Mouse (Mus musculus) c-Kit-negative CD71-positive TER-119-positive erythroid progenitor cells, embryonic 14.5 days (primary cell): Measurements from ENCODE around the gene Dmbx1.

Source experiments
- DNase-seq: peaks from one replicate; pipeline ENCODE4 v3.0.0-alpha.2; 2013; ENCODE audit warnings: low read depth, low spot score

The Dmbx1 gene

DNA sequence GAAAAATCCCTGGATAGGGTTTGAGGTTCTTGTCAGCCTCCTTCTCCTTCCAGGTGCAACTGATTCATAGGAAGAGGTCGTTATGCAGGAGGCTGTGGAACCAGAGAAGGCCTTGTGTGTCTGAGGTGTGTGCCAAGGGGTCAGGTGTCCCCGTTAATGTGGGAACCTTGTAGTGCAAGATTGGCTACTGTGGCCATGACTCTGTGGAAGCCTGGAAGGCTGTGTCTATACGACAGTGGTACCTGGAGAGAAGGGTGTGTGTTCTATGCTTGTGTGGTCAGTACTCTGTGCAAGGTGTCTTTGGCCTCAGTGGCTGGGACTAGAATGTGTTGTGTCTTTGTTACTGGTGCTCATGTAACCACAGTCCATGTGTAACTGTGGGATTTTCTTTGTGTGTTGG, 955 bp upstream of the Dmbx1 start:
- DNase-seq, result no peak

DNA sequence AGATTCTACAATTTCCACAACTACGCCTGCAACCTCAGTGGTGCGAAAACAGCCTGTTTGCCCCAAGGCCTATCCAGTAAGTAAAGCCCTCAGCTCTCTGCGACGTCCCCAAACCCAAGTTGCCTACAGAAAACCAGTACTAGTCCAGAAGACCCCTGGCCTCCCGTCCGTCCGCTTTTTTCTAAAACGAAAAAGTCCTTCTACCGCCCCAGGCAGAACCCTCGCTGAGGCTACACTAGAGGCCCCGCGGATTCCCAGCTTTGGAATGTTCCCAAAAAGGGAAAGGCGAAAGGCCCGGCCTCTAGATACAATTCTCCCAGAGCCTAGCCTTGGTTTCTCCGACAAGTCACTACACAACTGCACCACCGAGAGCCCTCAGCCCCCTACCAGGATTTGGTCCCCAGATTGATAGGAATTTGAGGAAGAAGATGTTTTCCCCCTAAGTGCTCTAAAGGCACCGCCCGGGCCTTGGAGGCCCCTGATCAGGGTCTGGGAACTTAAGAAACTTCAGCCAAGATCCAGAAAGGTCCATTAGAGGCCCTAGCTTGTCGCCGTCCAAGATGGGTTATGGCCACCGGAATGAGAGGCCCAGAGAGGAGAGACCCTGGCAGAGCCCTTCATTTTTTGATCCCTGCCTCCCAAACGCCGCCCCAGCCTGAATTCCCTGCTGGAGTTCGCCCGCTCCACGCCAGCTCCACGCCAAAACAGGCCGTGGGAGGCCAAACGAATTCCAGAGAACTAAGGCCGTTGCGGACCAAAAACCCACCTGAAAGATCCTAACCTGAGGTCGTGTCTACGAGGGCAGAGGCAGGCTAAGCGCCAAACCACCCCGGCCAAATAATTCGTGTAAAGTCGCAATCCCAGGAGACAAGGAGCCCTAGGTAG, 1.2 kb downstream of the Dmbx1 start:
- no peak for DNase-seq

DNA sequence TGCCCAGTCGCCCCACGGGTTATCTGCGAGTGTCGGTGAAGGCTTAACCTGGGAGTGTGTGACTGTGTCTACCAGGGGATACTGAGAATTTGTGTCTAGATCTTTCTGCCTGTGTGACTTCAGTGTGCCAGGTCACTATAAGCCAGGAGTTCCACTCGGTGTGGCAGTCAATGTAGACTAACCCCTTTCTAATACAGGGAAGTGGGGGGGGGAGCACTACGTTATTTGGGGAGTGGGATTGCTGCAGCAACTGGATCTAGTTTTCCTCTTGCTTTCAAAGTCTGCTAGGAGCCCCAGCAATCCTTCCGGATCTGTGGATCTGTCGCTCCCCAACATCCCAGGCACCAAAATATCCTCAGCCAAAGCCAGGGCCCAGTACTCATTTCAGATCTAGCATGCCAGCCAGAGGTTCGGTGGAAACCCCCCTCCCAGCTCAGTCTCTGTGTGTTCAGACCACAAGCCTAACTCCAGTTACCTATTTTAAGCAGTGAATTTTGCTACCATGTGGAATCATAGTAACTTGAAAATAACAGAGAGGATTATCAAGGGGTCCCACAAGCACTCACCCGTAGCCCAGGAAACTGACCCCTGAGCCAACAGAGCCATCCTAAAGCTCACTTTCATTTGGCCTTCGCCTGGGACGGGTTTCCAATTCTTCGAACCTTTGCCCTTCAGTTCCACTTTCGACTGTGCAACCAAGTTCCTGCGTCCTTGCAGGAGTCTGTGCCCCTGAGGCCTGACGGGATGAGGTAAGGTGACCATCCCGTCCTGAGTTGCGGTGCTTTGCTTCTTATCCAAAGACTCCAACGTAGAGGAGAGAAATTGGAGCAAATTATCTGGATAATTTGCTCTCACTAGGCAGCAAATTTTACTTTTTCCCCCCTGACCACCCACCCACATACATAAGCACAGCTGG, 2.4 kb downstream of the Dmbx1 start:
- no peak for DNase-seq

DNA sequence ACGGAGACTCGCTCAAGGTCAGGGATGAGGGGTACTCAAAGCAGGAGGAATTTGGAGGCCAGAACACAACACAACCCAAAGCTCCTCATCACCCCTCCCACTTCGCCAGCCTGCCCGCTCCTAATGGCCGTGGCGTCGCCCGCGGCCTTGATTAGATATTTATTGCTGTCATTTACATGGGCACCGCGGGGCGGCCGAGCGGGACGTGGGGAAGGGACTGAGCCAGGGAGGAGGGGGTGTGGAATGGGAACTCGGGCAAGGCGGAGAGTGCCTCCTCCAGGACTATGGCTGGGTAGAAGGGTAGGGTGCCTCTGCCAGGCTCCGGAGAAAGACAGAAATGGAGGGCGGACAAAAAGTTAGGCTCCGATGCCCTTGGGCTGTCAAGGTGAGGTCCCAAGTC, 3.1 kb downstream of the Dmbx1 start:
- DNase-seq, result no peak

DNA sequence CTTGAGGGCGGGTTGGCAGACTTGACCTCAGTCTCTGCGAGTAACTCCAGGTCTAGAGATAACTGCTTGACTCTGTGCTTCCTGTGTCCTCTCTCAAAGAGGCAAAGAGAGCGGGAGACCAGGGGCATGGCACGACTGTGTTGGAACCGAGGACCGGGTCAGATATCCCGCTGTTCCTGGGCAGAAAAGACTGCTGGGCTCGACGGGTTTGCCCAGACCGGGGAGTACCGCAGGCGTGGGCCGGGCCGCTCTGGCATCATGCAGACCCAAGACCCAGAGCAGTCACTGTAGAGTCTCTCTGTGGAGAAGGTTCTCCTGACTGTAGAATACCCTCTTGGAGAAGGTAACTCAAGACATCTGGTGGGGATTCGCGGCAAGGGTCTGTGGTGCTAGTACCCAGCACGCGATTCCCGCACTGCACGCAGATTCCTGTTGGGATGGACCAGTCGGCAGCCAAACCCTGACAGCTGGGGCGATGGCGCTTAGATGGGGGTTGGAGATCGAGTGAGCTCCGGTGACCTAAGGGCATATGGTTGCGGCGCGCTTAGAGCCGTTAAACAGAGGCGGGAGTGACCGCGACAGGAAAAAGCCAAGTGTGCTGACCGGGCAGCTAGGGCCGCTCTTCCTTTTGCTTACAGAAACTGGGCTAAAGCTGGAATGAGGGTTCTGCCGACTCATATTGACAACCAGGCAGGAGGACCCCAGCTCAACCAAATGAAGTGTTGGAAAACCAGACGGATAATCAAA, 3.7 kb downstream of the Dmbx1 start:
- DNase-seq, result no peak

DNA sequence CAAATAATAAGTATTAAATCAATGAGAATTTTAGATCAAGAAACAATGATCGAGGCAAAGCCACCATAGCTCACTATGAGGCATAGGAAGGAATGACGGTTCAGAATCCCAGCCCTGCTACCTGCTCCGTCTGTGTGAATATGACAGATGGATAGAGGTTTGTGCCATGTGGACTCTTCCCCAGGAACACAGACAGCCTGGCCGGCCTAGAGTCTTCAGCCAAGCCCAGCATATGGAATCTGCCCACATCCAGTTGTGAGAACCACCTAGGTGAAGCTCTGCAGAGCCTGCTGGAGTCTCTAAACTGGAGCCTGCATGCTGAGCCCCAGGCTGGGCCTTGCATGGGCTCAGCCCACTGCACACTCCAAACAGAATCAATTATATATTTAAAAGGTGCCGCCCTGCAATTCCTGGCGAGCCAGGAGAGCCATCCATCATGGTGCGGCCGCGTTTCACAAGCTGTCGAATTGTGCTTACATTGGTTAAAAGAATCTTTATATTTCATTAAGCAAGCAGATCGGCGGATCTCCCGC, 8.1 kb downstream of the Dmbx1 start:
- DNase-seq, result no peak

DNA sequence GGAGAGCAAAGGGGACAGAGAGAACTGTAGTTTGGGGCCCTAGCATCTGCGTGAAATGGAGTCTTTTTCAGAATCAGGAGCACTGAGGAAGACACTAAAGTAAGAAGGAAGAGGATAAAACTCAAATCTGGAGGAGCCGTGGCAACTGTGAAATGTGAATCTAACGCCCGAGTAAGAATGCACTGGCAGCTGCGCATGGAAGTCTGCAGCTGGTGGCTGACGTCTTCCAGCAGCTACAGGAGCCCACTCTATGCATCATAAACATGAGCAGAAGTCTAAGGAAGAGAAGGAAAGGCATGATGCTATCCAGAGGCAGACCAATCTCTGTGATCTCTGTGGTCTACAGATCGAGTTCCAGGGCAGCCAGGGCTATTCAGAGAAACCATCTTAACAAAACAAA, 12.1 kb downstream of the Dmbx1 start:
- no peak for DNase-seq

DNA sequence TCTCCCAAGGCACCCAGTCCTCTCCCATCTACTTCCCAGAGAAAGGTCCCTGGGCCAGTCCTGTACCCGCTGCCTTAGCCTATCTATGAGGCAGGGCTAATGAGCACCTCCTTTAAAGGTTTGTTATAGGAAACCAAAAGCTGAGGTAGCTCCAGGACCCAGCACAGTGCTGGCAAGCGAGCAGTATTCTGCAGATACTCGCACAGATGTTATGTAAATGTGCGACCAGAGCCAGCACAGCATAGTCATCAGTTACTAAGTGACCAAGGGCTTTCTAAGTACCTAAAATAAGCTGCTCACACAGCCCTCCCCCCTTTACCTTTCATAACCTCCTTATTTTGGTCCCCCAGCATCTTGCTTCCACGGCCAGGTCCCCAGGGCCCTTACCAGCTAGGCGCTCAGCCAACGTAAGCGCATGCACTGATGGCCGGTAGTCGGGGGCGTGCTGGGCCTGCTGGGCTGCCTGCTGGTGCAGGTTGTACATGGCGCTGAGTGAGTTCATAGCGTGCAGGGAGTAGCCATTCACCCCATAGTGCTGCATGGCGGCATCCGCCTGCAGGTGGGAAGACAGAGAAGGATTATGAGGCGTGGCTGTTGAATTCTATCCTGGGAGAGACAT, 16.4 kb downstream of the Dmbx1 start:
- no peak for DNase-seq

DNA sequence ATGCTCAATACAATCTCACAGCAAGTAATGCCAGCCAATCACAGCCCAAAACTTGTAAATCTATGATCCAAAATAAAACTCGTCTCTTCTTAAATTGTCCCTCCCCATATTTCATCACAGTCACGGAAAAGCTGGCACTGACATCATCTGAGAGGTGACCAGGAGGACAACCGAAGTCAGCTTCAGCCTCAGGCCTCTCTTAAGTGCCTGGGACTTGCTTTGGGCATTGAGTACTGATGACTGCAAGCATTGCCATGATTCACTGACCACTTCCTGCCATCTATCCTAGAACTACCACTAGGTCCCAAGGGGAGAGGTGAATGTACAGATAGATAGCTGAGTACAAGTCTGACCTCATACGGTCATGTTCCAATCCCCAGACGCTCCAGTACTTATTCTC, 17.0 kb downstream of the Dmbx1 start:
- DNase-seq, result no peak

DNA sequence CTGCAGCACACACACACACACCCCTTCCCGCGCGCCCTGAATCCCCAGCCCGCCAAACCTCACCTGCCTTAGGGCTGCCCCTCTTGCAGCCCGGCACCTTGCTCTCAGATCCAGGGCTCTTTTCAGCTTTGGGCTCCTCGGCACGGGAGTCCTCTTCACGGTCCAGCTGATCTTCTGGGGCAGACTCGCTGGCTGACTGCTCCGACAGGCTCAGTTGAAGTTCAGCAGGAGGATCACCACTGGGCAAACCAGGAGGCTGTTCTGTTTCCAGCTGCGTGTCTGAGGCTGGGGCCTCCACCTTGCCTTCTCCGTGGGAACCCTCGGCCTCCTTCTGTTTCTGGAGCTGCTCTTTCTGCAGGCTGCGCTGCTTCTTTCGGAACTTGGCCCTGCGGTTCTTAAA, 19.8 kb downstream of the Dmbx1 start:
- DNase-seq, result no peak

DNA sequence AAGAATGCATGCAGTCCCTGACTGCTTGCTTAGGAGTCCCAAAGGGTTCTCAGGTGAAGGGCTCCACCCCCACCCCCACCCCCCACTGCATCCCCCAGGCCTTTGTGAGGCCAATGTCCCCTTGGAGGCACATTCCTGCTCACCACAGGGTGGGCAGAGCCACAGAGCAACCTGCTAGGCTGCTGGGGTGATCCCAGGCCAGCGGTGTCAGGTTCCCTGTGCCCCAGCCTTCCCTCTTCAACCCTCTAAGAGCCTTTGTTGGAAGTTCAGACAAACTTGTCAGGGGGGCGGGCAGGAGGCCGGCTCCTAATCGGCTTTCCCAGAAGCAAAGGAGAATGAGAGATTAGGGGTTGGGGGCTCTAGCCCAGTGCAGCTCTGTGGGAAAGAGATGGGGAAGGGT, 28.1 kb downstream of the Dmbx1 start:
- DNase-seq, result no peak

DNA sequence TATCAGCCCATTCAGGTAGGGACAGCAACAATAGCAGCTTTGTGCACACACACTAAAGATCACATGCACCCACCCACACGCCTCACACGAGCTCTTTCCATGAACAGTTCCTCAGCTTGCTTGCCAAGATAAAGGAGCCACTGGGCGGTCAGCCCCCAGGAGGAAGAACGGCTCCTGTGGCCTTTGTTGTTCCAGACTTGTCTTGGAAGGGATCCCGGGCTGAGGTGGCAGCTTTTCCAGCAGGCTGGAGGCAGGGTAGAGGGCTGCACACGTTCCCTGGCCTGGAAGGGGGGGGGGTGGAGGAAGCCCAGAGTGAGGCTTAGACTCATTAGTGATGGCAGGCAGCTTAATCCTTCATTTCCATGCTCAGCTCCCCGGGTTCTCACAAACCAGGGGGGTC, 31.1 kb downstream of the Dmbx1 start:
- no peak for DNase-seq

DNA sequence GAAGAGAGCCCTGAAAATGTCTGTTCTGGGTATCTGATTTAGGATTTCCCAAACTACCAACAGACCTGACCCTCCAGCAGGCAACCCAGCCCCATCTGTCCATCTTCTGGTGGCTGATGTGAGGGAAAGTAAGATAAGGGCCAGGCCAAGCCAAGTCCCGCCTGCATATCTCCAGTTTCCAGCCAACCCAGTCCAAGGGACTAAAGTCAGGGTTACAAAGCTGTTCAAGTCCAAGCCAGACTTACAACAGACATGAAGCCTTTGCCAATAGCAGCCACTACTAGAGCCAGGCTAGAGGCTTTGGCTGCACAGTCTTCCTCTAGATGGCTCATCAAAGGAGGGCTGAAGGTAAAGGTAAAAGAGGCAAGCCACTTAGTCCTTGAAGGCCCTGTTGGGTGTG, 31.7 kb downstream of the Dmbx1 start:
- DNase-seq, result no peak

DNA sequence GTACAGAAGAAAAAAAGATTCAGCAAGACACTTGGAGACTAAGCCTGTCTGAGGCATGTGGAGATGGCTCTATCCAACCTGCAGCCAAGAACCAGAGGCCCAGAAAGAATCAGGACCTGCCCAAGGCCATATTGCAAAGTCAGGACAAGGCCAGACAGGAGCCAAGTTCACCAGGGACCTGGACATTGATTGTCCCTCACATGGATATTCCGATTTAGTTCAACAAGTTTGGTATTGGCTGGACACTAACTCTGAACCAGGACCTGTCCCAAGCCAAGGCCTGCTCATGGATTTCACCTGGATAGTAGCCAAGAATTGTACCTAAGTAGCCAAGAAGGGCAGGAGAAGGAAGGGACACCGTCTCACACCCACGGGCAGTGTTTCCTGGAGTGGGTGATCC, 32.9 kb downstream of the Dmbx1 start:
- no peak for DNase-seq

DNA sequence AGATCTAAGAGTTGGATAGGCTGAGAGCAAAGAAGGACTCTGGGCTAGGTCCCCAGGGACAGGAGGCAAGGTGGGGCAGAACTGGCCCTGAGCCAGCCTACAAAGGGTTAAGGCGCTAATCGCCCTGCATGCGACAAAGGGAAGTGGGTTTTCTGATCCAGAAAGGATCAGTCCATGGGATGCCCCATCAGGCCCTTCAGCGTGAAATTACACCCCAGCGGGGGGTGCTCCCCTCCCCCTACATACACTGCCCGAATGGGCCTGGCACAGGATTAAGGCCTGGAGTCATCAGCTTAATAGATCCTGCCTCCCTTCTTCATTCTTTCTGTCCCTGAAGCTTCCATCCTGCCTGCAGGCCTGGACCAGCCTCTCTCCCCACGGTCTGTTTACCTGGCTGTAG, 34.0 kb downstream of the Dmbx1 start:
- no peak for DNase-seq

DNA sequence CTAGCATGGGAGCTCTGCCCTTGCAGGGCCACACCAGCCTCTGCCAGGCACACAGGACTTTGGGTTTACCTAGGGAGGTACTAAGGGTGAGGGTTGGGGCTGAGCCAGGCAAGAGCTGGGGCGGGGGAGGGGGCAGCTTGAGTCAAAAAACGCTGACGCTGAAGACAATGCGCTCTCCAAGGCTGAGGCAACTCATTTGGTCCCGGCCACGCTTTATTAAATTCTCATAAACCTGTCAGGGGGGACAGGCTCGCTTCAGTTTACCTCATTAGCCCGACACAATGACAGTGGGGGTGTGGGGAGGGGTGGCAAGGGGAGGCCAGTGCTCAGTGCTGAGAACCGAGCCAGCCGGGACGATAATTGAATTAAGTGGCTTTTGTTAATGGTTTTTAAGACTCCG, 35.4 kb downstream of the Dmbx1 start:
- no peak for DNase-seq

DNA sequence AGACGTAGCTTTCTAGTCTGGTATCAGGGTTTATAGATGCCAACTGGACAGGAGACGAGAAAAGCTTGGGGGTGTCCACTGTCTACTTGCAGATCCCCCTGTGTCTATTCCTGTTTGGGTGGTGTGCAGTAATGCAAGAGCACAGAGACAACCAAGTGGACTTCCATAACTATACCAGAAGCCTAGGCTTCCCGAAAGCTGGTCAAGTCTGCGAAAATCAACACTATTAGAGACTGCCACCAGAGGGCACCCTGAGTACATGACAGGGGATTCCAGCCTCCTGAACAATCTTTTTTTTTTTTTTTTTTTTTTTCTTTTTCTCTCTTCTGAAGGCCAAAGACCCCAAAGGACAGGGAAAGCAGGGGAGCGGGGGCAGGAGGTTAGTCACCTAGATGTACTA, 36.9 kb downstream of the Dmbx1 start:
- peak; percentile 28 for DNase-seq

DNA sequence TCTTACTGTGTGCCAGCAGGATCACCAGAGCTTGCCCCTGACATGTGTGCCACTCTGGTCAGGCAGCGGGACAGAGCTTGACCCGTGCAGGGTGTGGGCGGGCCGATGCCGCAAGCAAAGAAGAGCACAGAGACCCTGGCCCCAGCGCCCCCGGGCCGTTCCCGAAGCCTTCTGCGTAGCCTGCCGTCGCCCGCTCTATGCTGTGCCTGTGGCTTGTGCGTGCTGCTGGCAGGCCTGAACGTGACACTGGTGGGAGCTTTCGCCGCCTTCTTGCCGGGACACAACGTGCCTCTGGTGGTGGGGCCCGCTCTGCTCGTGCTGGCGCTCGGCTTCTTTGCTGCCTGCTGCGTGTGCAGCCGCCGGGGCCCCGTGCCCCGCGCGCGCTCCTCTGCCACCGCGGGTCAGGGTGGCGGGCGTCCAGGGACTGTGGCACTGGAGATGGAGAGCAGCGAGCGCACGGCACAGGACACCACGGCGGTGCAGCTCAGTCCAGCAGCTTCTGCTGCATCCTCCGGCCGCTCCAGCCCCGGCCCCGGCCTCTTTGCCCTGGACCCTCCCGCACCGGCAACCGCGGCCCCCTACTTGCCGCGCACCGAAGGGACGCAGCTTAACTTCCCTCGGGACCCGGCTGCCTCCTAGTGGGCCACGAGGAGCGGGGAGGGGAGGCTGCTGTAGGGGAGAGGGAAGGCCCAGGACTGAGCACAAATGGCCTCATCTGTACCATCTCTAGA, 41.7 kb downstream of the Dmbx1 start:
- DNase-seq, result no peak

DNA sequence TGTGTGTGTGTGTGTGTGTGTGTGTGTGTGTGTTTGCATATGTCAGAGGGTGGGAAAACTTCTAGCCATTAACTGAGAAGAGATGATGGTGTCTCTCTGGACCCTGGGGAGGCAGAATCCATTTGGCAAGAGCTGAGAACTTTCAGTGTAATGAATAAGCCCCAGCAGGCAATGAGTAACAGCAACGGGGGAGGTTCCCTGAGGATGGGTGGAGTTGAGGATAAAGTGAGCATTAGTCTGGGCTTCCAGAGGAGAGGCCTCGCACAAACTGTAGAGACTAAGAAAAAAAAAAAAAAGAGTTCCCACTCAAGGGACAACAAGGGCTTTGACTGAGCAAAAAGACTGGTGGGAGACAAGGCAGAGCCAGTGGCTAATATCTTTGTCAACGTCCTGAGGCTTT, 45.4 kb downstream of the Dmbx1 start:
- no peak for DNase-seq

DNA sequence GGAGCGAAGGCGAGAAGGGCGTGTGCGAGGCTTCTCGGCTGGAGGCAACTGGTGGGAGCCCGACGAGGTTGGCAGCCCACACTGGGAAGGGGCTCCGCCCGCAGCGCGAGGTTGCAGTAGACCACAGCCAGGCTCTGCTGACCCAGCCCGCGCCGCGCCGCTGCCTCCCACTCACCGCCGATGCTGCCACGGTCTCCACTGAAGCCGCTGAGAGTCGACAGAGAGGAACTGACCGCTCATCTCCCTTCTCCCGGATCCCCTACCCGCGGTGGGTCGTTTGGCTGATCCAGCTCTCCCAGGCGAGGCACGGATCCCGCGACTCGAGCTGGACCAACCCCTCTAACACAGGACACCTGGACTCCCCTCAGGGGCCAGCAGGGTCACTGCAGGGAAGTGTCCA, 49.2 kb downstream of the Dmbx1 start, which contains the start of gene 6430628N08Rik:
6430628N08Rik (plus strand) TSS at position 113 of the 400 bp plus-strand sequence.
- no peak for DNase-seq

DNA sequence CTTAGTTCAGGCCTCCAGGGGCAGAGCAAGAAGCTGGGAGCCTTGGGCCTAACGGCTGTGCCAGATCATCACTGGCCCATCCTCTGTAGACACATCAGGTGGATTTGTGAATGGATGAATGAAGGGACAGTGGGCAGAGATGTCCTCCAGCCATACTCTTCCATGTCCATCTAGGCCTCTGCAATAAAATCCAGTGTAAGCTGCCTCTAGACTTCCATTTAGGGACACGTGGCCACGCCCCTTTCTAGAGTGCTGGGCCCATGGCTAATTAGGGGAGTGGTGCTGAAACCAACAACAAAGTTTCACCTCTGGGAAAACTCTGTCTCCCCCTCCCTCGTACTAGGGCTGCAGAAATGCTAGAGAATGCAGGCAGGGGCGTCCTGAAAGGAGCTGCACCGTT, 49.7 kb downstream of the Dmbx1 start:
- no peak for DNase-seq
